ENCODE assay signal across 23 mouse cellular contexts in genomic region chr15:12362001-12362700, GRCm38 (mm10). TPM values are rescaled to one million over a fixed set of nuclear protein-coding genes. Genes with fewer than 3 reads are reported as not detected.
DNase-seq lines count a peak whose midpoint lies in the region; TF ChIP-seq lines count a peak whose summit lies in the region.
"Had no signal": no experiment of that assay in that cellular context is flagged by ENCODE, and none has a peak within 500 bp of the region (broad histone marks: within the 10 kb centered on the region; RNA-seq: fewer than 3 reads in every experiment).

No protein-coding gene starts in this region.

- no peak overlapping the region for H3K4me3 ChIP-seq in layer of hippocampus, adult 2 months
- H3K4me3 ChIP-seq: forebrain, embryonic 10.5 days; intestine, embryonic 15.5 days; limb, embryonic 10.5 days; limb, embryonic 15.5 days; midbrain, embryonic 15.5 days; neural tube, embryonic 12.5 days had no signal

- peak; percentile 48 for DNase-seq in layer of hippocampus, adult 11-12 months (ENCODE audit: low spot score)
- DNase-seq in layer of hippocampus, adult 8-10 months (ENCODE audit: low spot score in 2 of 2), result no peak
- peak; percentile 48 to 52 for DNase-seq in layer of hippocampus, adult 2 months (ENCODE audit: low spot score in 2 of 2)
- peak; percentile 58 for DNase-seq in layer of hippocampus, adult 9-11 months
- peak; percentile 9 for DNase-seq in telencephalon, adult 2 months (ENCODE audit: low read depth, low spot score)
- no peak for DNase-seq in left cerebral cortex, adult 8-10 months (ENCODE audit: low spot score in 2 of 2)
- DNase-seq: adrenal gland, adult 2 months; cerebellum, adult 8-10 months; cerebellum, postnatal 25 days; gastrocnemius, postnatal 10 days; heart, postnatal 14 days; kidney, adult 9 months; kidney, postnatal 10 days; lung, embryonic 14.5 days; lung, postnatal 14 days; thymus, postnatal 4 days had no signal

- TF ChIP-seq CTCF in layer of hippocampus, adult 2 months (conservative IDR thresholded peaks at IDR 0.05), result 0 out of 2 replicates have a peak, but pooled peaks have one; percentile 11

- H3K27ac ChIP-seq in layer of hippocampus, adult 2 months, result peak overlapping the region; percentile 85
- H3K27ac ChIP-seq: forebrain, embryonic 10.5 days; intestine, embryonic 15.5 days; limb, embryonic 10.5 days; limb, embryonic 15.5 days; liver, embryonic 14.5 days; midbrain, embryonic 15.5 days; neural tube, embryonic 12.5 days had no signal

RNA-seq across cellular contexts. Expression of gene 1810049J17Rik, which starts 40.5 kb away (rescaled TPM):
- 1 to 10 TPM in 1 of 4 experiments, not detected in 3; 1.6 TPM for total RNA-seq in layer of hippocampus, adult 8-10 months (2022)
- total RNA-seq in layer of hippocampus, adult 2 months (2021), result 1 to 10 TPM in 1 of 2 experiments, under 1 TPM in 1; 0.95 to 1.2 TPM
- 1 to 10 TPM in 3 of 4 experiments, not detected in 1; 1.2 to 1.7 (median 1.6) TPM for total RNA-seq in left cerebral cortex, adult 8-10 months (2022)
- total RNA-seq: gastrocnemius, postnatal 10 days had no signal

RNA-seq across cellular contexts. Expression of gene Golph3, which starts 40.9 kb away (rescaled TPM):
- total RNA-seq in layer of hippocampus, adult 8-10 months (2022), result 10 to 100 TPM; 80.3 to 88.4 (median 83.4) TPM
- total RNA-seq in layer of hippocampus, adult 2 months (2021), result 10 to 100 TPM; 91.3 to 94.5 TPM
- 10 to 100 TPM; 79.2 to 88.1 (median 83.0) TPM for total RNA-seq in left cerebral cortex, adult 8-10 months (2022)

Comparison
In these comparisons a context has a peak if more than half of its experiments do, and no peak if none do; other contexts are left out.
1. DNase-seq: peak in layer of hippocampus, adult 11-12 months (single experiment), layer of hippocampus, adult 2 months (2 of 2), layer of hippocampus, adult 9-11 months (single experiment) and telencephalon, adult 2 months (single experiment); none in layer of hippocampus, adult 8-10 months (0 of 2) and left cerebral cortex, adult 8-10 months (0 of 2).